Mouse (Mus musculus) layer of hippocampus, adult 2 months (tissue): ENCODE measurements at regions not wholly inside any gene's neighbourhood (a gene's known extent, or its start where the extent isn't known, plus 50 kb on each side); places are given as distances from the start of the nearest gene placed in this dataset.

Experiments used
- DNase-seq, 2 experiments: peaks; one replicate each; pipeline ENCODE4 v3.0.0; 2022; ENCODE audit warnings: low spot score in 2 of 2
- H3K27ac ChIP-seq: fragments of 200-600 bp; 2 replicates; pipeline ENCODE4 v1.8.1; 2022
- H3K4me3 ChIP-seq: fragments of 200-600 bp; 2 replicates; pipeline ENCODE4 v1.8.1; 2022; ENCODE audit warnings: mild to moderate bottlenecking
- CTCF ChIP-seq: fragments of 200-600 bp; conservative IDR thresholded peaks from 2 replicates; pipeline ENCODE4 v1.8.1; 2022; ENCODE audit warnings: antibody characterized with exemption, mild to moderate bottlenecking, moderate library complexity

DNA sequence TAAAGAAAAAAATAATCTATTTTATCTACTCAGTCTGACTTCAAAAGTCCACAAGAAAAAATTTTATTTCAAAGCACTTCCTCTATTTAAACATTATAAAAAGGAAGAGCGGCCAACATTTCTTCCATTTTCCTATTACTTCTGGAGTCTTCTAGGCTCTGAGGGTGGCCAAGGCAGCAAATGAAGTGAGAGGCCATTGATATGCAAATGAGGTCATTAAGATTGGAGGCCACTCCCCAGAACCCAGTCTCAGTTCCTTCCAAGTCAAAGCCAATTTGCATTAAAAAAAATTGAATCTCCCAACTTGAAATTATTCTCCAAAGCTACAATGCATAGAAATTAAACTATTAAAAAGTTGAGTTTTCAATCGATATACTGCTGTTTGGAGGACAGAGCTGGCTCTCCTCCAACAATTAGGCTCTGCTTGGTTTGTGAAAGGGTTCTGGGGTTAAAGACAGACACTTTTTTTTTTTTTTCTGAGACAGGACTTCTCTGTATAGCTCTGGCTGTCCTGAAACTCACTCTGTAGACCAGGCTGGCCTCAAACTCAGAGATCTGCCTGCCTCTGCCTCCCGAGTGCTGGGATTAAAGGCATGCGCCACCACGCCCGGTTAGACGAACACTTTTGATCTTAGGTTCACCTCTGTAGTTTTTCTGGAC, 88.0 kb upstream of the Chd6 start:
- TF ChIP-seq CTCF = no peak
- Histone ChIP-seq H3K4me3 (no peak overlapping the region), H3K27ac (no peak overlapping the region)
- no peak for DNase-seq

GRCm38 (mm10) chr2:161187516-161187915, 78.6 kb upstream of the Chd6 start:
- Histone ChIP-seq H3K4me3 (no peak overlapping the region), H3K27ac (no peak overlapping the region)
- no peak for TF ChIP-seq CTCF
- no peak for DNase-seq

DNA sequence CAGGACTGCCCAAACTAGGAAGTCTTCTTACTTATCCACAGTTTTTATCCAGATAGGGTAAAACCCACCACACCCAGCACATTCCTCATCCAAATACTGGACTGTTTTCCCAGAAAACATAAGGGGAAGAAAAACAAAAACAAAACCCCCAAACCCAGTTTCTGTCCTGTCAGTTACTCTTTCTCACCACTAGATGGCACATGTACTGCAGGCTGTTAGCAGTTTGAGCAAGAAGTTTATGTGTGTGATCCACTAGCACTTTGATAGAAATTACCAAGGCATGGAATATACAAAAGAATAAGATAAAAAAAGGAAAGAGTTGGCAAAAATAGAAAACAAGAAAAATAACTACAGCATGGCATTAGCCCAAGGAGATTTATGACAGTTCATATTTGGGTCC, 76.2 kb upstream of the Chd6 start:
- peak; percentile 93 for TF ChIP-seq CTCF
- Histone ChIP-seq H3K27ac (no peak overlapping the region), H3K4me3 (no peak overlapping the region)
- DNase-seq = peak in 1 of 2 experiments; percentile 20

GRCm38 (mm10) chr2:161177355-161178021, 68.6 kb upstream of the Chd6 start:
- Histone ChIP-seq H3K4me3 (peak overlapping the region; percentile 76), H3K27ac (peak overlapping the region; percentile 84)
- peak; percentile 79 for TF ChIP-seq CTCF
- DNase-seq = peak; percentile 78 to 85

- Histone ChIP-seq H3K4me3 (no peak overlapping the region), H3K27ac (no peak overlapping the region)
- DNase-seq = no peak
- TF ChIP-seq CTCF = no peak
Measured at GRCm38 (mm10) chr2:161166681-161167080, 57.8 kb upstream of the Chd6 start.

DNA sequence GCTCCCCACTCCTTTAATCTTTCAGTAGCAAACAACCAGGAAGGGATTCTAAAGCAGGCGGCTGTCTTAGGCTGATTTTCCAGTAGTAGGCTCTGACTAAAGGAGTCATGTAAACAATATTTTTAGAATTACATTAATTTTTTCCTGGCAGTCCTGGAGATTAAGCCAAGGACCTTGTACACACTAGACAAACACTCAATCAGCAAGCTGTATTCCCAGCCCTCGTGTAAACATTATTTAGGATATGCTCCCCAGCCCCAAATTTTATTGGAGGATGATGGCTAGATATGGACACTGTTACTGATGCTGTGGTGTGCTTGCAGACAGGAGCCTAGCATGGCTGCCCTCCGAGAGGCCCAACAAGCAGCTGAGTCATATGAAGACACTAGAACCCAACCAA, 56.6 kb upstream of the Chd6 start:
- Histone ChIP-seq H3K4me3 (no peak overlapping the region), H3K27ac (no peak overlapping the region)
- no peak for DNase-seq
- TF ChIP-seq CTCF = no peak

GRCm38 (mm10) chr2:161164320-161164719, 55.4 kb upstream of the Chd6 start:
- TF ChIP-seq CTCF = no peak
- Histone ChIP-seq H3K27ac (no peak overlapping the region), H3K4me3 (no peak overlapping the region)
- no peak for DNase-seq
